Mouse (Mus musculus) myocyte (in vitro differentiated cells): ENCODE results near the gene Dynlt1c.
"Not testable (repeated sequence)": the region's sequence is repeated elsewhere in the genome, so short reads cannot be mapped to it uniquely, and the experiment has no call there.

Experiments
- CEBPB ChIP-seq: IDR thresholded peaks from 2 replicates; pipeline ENCODE4 v1.6.1; 2011; ENCODE audit warnings: mild to moderate bottlenecking, moderate library complexity; ENCODE audit not compliant: poor library complexity, insufficient read depth, severe bottlenecking
- MYOD1 ChIP-seq, 3 experiments: IDR thresholded peaks; one replicate each; pipeline ENCODE4 v1.6.1; 2011; ENCODE audit warnings: control low read depth in 2 of 3, low read depth in 2 of 3, mild to moderate bottlenecking in 2 of 3, moderate library complexity in 1 of 3; ENCODE audit not compliant: insufficient read length in 2 of 3, control insufficient read depth in 1 of 3
- POLR2A ChIP-seq: IDR thresholded peaks from one replicate; pipeline ENCODE4 v1.6.1; 2011; ENCODE audit warnings: low read depth, mild to moderate bottlenecking, control low read depth, moderate library complexity; ENCODE audit not compliant: insufficient read length
- POLR2AphosphoS2 ChIP-seq: IDR thresholded peaks from one replicate; pipeline ENCODE4 v1.6.1; 2011; ENCODE audit warnings: low read depth, control low read depth; ENCODE audit not compliant: insufficient read length
- USF1 ChIP-seq: IDR thresholded peaks from one replicate; pipeline ENCODE4 v1.6.1; 2011; ENCODE audit warnings: low read depth, mild to moderate bottlenecking, control low read depth, moderate library complexity

DNA sequence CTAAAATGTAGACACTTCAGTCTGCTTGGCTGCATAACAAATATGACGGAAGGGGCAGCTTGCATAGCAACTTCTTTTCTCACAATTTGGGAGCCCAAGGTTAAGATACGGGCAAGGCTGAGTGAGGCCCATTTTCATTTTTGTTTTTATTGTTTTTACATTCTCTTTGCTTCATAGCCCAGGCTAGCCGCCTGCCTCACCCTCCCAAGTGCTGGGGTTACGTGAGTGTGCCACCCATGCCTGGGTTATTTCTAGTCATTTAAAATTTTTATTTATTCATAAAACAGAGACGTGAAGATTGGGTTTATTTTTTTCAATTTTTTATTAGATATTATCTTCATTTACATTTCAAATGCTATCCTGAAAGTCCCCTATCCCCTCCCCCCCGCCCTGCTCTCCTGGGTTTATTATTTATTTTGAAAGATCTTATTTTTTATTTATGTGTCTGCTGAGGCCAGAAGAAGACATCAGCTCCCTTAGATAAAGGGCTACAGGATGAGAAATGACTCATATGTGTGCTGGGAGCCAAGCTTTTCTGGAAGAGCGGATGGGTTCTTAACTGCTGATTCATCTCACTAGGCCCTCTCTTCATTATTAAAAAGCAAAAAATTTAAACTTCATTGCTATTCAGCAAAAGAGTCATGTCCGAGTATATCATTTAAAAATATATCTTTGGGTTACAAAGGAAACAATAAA, 1.1 kb upstream of the Dynlt1c start:
- not testable (repeated sequence) for TF ChIP-seq MYOD1 (IDR thresholded peaks at IDR 0.05; ENCODE audit: control insufficient read depth in 1 of 3, insufficient read length in 2 of 3, low read depth in 2 of 3); POLR2A; USF1; POLR2AphosphoS2; CEBPB
